Comparison of ENCODE assay signal across 8 mouse cellular contexts in the genomic region with DNA sequence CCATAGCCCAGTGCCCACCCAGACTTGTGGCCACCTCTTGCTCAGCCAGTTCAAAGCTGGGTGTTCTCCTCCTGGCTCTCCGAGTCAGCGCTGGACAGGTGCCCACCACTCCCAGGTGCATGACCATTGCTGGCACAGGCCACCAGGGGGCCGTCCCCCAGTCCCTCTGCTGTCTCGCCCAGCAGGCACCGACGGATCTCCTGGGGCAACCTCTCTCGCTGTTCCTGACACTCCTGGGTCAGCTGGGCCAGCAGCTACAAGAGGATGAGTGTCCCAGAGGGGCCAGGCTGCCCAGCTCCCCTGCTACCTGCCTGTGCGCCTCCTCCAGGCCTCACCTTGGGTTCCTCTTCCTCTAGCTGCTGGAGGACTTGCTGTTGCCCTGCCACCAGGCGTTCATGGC. TPM values are rescaled to one million over a fixed set of nuclear protein-coding genes. Genes with fewer than 3 reads are reported as not detected.
A peak's percentile ranks its signal among the peaks of the same experiment; 100 is the strongest.
DNase-seq lines count a peak whose midpoint lies in the region.

No protein-coding gene starts in this region.

- peak; percentile 57 for DNase-seq in gastrocnemius, postnatal 10 days
- no peak for DNase-seq in gastrocnemius, adult 8-10 months (ENCODE audit: low spot score in 2 of 2)
- peak; percentile 72 for DNase-seq in urinary bladder, postnatal 14 days (ENCODE audit: low spot score)
- no peak for DNase-seq in urinary bladder, adult 2 months (ENCODE audit: low spot score)
- peak; percentile 76 to 84 for DNase-seq in kidney, postnatal 25 days
- peak; percentile 36 for DNase-seq in thymus, postnatal 25 days
- DNase-seq in layer of hippocampus, adult 9-11 months: no peak
- no peak for DNase-seq in frontal cortex, postnatal 14 days (ENCODE audit: low spot score in 2 of 2)

RNA-seq across cellular contexts. Expression of gene Gpr137, which starts 11.8 kb away (rescaled TPM):
- total RNA-seq in gastrocnemius, postnatal 10 days (2021): 1 to 10 TPM; 8.9 to 10.0 TPM
- 10 to 100 TPM in 2 of 4 experiments, 1 to 10 TPM in 2; 9.1 to 10.9 (median 10.0) TPM for total RNA-seq in gastrocnemius, adult 8-10 months (2022)
- 46.3 and 52.2 TPM in 2 replicates for polyA plus RNA-seq in urinary bladder, adult 2 months (2012; rRNA removed)

RNA-seq across cellular contexts. Expression of gene Bad, which starts 12.4 kb away (rescaled TPM):
- 10 to 100 TPM; 16.0 to 21.4 TPM for total RNA-seq in gastrocnemius, postnatal 10 days (2021)
- 10 to 100 TPM in 2 of 4 experiments, 1 to 10 TPM in 2; 8.2 to 11.8 (median 10.6) TPM for total RNA-seq in gastrocnemius, adult 8-10 months (2022)
- polyA plus RNA-seq in urinary bladder, adult 2 months (2012; rRNA removed): 67.2 and 75.9 TPM in 2 replicates

RNA-seq across cellular contexts. Expression of gene Kcnk4, which starts 19.7 kb away (rescaled TPM):
- total RNA-seq in gastrocnemius, postnatal 10 days (2021): not detected
- total RNA-seq in gastrocnemius, adult 8-10 months (2022): not detected
- polyA plus RNA-seq in urinary bladder, adult 2 months (2012; rRNA removed): 1.6 and 1.8 TPM in 2 replicates

RNA-seq across cellular contexts. Expression of gene Ppp1r14b, which starts 20.7 kb away (rescaled TPM):
- 100 to 1,000 TPM; 261 to 293 TPM for total RNA-seq in gastrocnemius, postnatal 10 days (2021)
- 100 to 1,000 TPM; 144 to 194 (median 165) TPM for total RNA-seq in gastrocnemius, adult 8-10 months (2022)
- 100 and 132 TPM in 2 replicates for polyA plus RNA-seq in urinary bladder, adult 2 months (2012; rRNA removed)

RNA-seq across cellular contexts. Expression of gene Plcb3, which starts 22.2 kb away (rescaled TPM):
- total RNA-seq in gastrocnemius, postnatal 10 days (2021): 10 to 100 TPM; 12.1 to 17.3 TPM
- total RNA-seq in gastrocnemius, adult 8-10 months (2022): 10 to 100 TPM in 1 of 4 experiments, 1 to 10 TPM in 3; 7.0 to 10.9 (median 9.4) TPM
- polyA plus RNA-seq in urinary bladder, adult 2 months (2012; rRNA removed): 83.5 and 88.1 TPM in 2 replicates

Comparison
In these comparisons a context has a peak if more than half of its experiments do, and no peak if none do; other contexts are left out.
1. DNase-seq: peak in gastrocnemius, postnatal 10 days (single experiment), urinary bladder, postnatal 14 days (single experiment), kidney, postnatal 25 days (2 of 2) and thymus, postnatal 25 days (single experiment); none in gastrocnemius, adult 8-10 months (0 of 2), urinary bladder, adult 2 months (single experiment), layer of hippocampus, adult 9-11 months (single experiment) and frontal cortex, postnatal 14 days (0 of 2).